Mouse (Mus musculus): ENCODE results near the gene Usp19.

DNA sequence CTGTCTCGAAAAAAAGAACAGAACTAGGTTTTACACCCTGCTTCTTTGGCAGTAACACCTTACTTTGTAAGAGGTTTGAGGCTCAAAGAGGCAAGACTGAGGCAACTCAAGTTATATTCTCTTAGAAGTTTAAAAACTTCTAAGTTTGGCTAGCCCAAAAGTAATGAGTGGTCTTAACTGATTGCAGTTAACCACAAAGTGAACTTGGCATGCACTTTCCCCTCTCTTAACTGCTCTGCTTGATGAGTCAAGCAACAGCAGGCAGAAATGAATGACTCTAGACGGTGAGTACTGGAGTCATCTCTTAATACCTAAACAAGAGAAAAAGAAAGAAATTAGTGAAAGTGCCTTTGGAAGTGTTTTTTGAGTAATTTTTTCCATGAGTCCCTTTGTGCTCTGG, 31.2 kb downstream of the Usp19 start:
- TF ChIP-seq CTCF (IDR thresholded peaks at IDR 0.05; ENCODE audit: low read depth, low read length) (no peak), POLR2A (IDR thresholded peaks at IDR 0.05; ENCODE audit: extremely low read depth, insufficient read depth, low read length) (no peak)

All from liver, adult 2 months (tissue).